In genomic region chr13:97071626-97072241, GRCm38 (mm10) we compare ENCODE assay signal across 9 mouse cellular contexts. TPM values are rescaled to one million over a fixed set of nuclear protein-coding genes. Genes with fewer than 3 reads are reported as not detected.
DNase-seq lines count a peak whose midpoint lies in the region; ATAC-seq and TF ChIP-seq lines count a peak whose summit lies in the region.
"Had no signal": no experiment of that assay in that cellular context is flagged by ENCODE, and none has a peak within 500 bp of the region (broad histone marks: within the 10 kb centered on the region; RNA-seq: fewer than 3 reads in every experiment).

No protein-coding gene starts in this region.

- no peak for TF ChIP-seq CTCF in liver, postnatal 0 days (IDR thresholded peaks at IDR 0.05; ENCODE audit: low read depth)
- TF ChIP-seq CTCF in small intestine, adult 2 months (IDR thresholded peaks at IDR 0.05; ENCODE audit: extremely low read depth, insufficient read length, insufficient replicate concordance, low read depth, low read length) = no peak

- WGBS in lung, embryonic 15.5 days = under 1% methylated on average over 49 of the region's 76 CpGs
- under 1% methylated on average over 42 of the region's 76 CpGs for WGBS in liver, postnatal 0 days (ENCODE audit: insufficient replicate concordance)
- WGBS in small intestine, adult 2 months = 2% methylated on average over 76 of the region's 76 CpGs

- H3K4me2 ChIP-seq in lung, embryonic 15.5 days = peak overlapping the region; percentile 100
- H3K4me2 ChIP-seq in liver, postnatal 0 days (ENCODE audit: low read depth, low read length) = peak overlapping the region; percentile 98

- no peak overlapping the region for H3K27ac ChIP-seq in lung, embryonic 15.5 days
- H3K27ac ChIP-seq in liver, postnatal 0 days (ENCODE audit: low read depth) = no peak overlapping the region
- no peak overlapping the region for H3K27ac ChIP-seq in small intestine, adult 2 months (ENCODE audit: insufficient read depth, low read depth, low read length)

- no peak for TF ChIP-seq EP300 in liver, postnatal 0 days (IDR thresholded peaks at IDR 0.05; ENCODE audit: low read depth)

- peak; percentile 62 for ATAC-seq in lung, embryonic 15.5 days (ENCODE audit: borderline replicate concordance, extremely low read depth, low FRiP score, low TSS enrichment)
- peak; percentile 56 for ATAC-seq in liver, postnatal 0 days

- H3K36me3 ChIP-seq in lung, embryonic 15.5 days = no peaks in the 10 kb centered on the region
- no peaks in the 10 kb centered on the region for H3K36me3 ChIP-seq in liver, postnatal 0 days (replicated peaks; ENCODE audit: insufficient read depth, low read length)
- no peaks in the 10 kb centered on the region for H3K36me3 ChIP-seq in small intestine, adult 2 months (ENCODE audit: control insufficient read depth, insufficient read depth, low read length)

- peak overlapping the region; percentile 76 for H3K4me3 ChIP-seq in lung, embryonic 15.5 days
- H3K4me3 ChIP-seq in liver, postnatal 0 days (ENCODE audit: low read depth, low read length) = peak overlapping the region; percentile 74
- H3K4me3 ChIP-seq in small intestine, adult 2 months (ENCODE audit: low read depth, low read length) = peak overlapping the region; percentile 61

- no peak for DNase-seq in lung, adult 18-20 months
- peak; percentile 54 for DNase-seq in cerebellum, adult 9-10 months
- DNase-seq in frontal cortex, postnatal 25 days (ENCODE audit: low spot score in 2 of 2) = peak; percentile 27 to 28
- DNase-seq in kidney, postnatal 14 days = peak; percentile 19
- peak; percentile 33 for DNase-seq in liver, postnatal 0 days
- no peak for DNase-seq in gastrocnemius, postnatal 4 days (ENCODE audit: low spot score in 2 of 2)

- H3K9me3 ChIP-seq in lung, embryonic 15.5 days = no peaks in the 10 kb centered on the region
- no peaks in the 10 kb centered on the region for H3K9me3 ChIP-seq in liver, postnatal 0 days (ENCODE audit: low read length)

- peaks cover 3% of the 10 kb centered on the region; the same call in 1 of the 2 replicates for H3K4me1 ChIP-seq in lung, embryonic 15.5 days
- H3K4me1 ChIP-seq in liver, postnatal 0 days (ENCODE audit: insufficient read depth) = peaks cover 11% of the 10 kb centered on the region
- peaks cover 7% of the 10 kb centered on the region; the same call in 1 of the 2 replicates for H3K4me1 ChIP-seq in small intestine, adult 2 months (ENCODE audit: control insufficient read depth, insufficient read depth, insufficient read length, low read length)

- peak overlapping the region; percentile 33 for H3K9ac ChIP-seq in lung, embryonic 15.5 days
- peak overlapping the region; percentile 61 for H3K9ac ChIP-seq in liver, postnatal 0 days (replicated peaks)

- H3K27me3 ChIP-seq in lung, embryonic 15.5 days = peaks cover 52% of the 10 kb centered on the region
- peaks cover 38% of the 10 kb centered on the region for H3K27me3 ChIP-seq in liver, postnatal 0 days (ENCODE audit: insufficient read depth, low read length)
- peaks cover 43% of the 10 kb centered on the region for H3K27me3 ChIP-seq in small intestine, adult 2 months (ENCODE audit: control insufficient read depth, insufficient read depth, low read length)

- TF ChIP-seq POLR2A in small intestine, adult 2 months (IDR thresholded peaks at IDR 0.05; ENCODE audit: low read depth, low read length) = no peak

RNA-seq across cellular contexts. Expression of gene Fam169a, which starts 4.6 kb away (rescaled TPM):
- polyA plus RNA-seq in lung, embryonic 15.5 days (2015; fragmentation: Nextera tagmentation; extraction: Ambion mirVana) = 1.3 and 1.4 TPM in 2 replicates
- polyA plus RNA-seq in liver, postnatal 0 days (2015; fragmentation: Nextera tagmentation; extraction: Ambion mirVana) = 0.27 and 0.37 TPM in 2 replicates
- not detected in 2 replicates for polyA plus RNA-seq in small intestine, adult 2 months (2012; rRNA removed)
- not detected for total RNA-seq in gastrocnemius, postnatal 4 days (2021)

RNA-seq across cellular contexts. Expression of gene Gm6169, which starts 27.3 kb away (rescaled TPM):
- 3.1 and 3.8 TPM in 2 replicates for polyA plus RNA-seq in lung, embryonic 15.5 days (2015; fragmentation: Nextera tagmentation; extraction: Ambion mirVana)
- 0.70 and 0.92 TPM in 2 replicates for polyA plus RNA-seq in liver, postnatal 0 days (2015; fragmentation: Nextera tagmentation; extraction: Ambion mirVana)
- polyA plus RNA-seq in small intestine, adult 2 months (2012; rRNA removed) = 1.5 and 1.7 TPM in 2 replicates
- 10 to 100 TPM in 1 of 2 experiments, under 1 TPM in 1; 0.29 to 31.2 TPM for total RNA-seq in gastrocnemius, postnatal 4 days (2021)

RNA-seq across cellular contexts. Expression of gene 1700029F12Rik, which starts 37.6 kb away (rescaled TPM):
- polyA plus RNA-seq in lung, embryonic 15.5 days (2015; fragmentation: Nextera tagmentation; extraction: Ambion mirVana) = not detected in 2 replicates
- not detected in 2 replicates for polyA plus RNA-seq in liver, postnatal 0 days (2015; fragmentation: Nextera tagmentation; extraction: Ambion mirVana)
- polyA plus RNA-seq in small intestine, adult 2 months (2012; rRNA removed) = 0.23 and 0.33 TPM in 2 replicates
- not detected for total RNA-seq in gastrocnemius, postnatal 4 days (2021)
- total RNA-seq: neutrophil, adult 5-6 weeks had no signal

Comparison
In these comparisons a context has a peak if more than half of its experiments do, and no peak if none do; other contexts are left out.
1. DNase-seq: peak in cerebellum, adult 9-10 months (single experiment), frontal cortex, postnatal 25 days (2 of 2), kidney, postnatal 14 days (single experiment) and liver, postnatal 0 days (single experiment); none in lung, adult 18-20 months (0 of 2) and gastrocnemius, postnatal 4 days (0 of 2).
2. Peak in every context shown above with its lines, with median percentiles within 50 percentile points of each other: H3K4me3 ChIP-seq.